Mouse (Mus musculus) forebrain, embryonic 13.5 days (tissue): ENCODE results near the gene Olfr16. TPM values are rescaled to one million over a fixed set of nuclear protein-coding genes. Genes with fewer than 3 reads are reported as not detected.

Experiments used
- ATAC-seq: fragments of 200-750 bp; cut with Nextera tagmentation; 2 replicates; pipeline ENCODE4 v1.8.0; 2017
- H3K27ac ChIP-seq: fragments of 300-500 bp; sonication (generic); 2 replicates; pipeline ENCODE4 v1.5.1; 2015; ENCODE audit warnings: inconsistent platforms, mild to moderate bottlenecking, moderate library complexity
- H3K27me3 ChIP-seq: fragments of 300-500 bp; sonication (generic); 2 replicates; pipeline ENCODE4 v1.6.1; 2015; ENCODE audit warnings: mild to moderate bottlenecking, inconsistent platforms
- H3K36me3 ChIP-seq: fragments of 300-500 bp; sonication (generic); 2 replicates; pipeline ENCODE4 v1.6.1; 2015; ENCODE audit warnings: mild to moderate bottlenecking, inconsistent platforms; ENCODE audit not compliant: poor library complexity, severe bottlenecking
- H3K4me1 ChIP-seq: fragments of 300-500 bp; sonication (generic); 2 replicates; pipeline ENCODE4 v1.6.1; 2015; ENCODE audit warnings: inconsistent platforms
- H3K4me2 ChIP-seq: fragments of 300-500 bp; sonication (generic); 2 replicates; pipeline ENCODE4 v1.6.1; 2015; ENCODE audit warnings: inconsistent platforms, mild to moderate bottlenecking, moderate library complexity
- H3K4me3 ChIP-seq: fragments of 300-500 bp; sonication (generic); 2 replicates; pipeline ENCODE4 v1.5.1; 2015; ENCODE audit warnings: mild to moderate bottlenecking, inconsistent platforms
- H3K9ac ChIP-seq: fragments of 300-500 bp; sonication (generic); 2 replicates; pipeline ENCODE4 v1.6.1; 2015; ENCODE audit warnings: mild to moderate bottlenecking, inconsistent platforms
- H3K9me3 ChIP-seq: fragments of 300-500 bp; sonication (generic); replicated peaks from 2 replicates; pipeline ENCODE4 v1.6.1; 2016; ENCODE audit warnings: inconsistent platforms
- WGBS: fragments of 180-500 bp; shearing (Covaris S2); methylation state at CpG from one replicate; pipeline ENCODE4 v1.1.7; 2015; 5-methylcytosine and 5-hydroxymethylcytosine counted together
- polyA plus RNA-seq: library from polyadenylated mRNA; unstranded; fragments of >200 nt; fragmentation: Nextera tagmentation; extraction: Ambion mirVana; gene quantifications from 2 replicates; pipeline ENCODE4 v1.2.1, GENCODE M21; 2015

Gene Olfr16
- not detected in 2 replicates for polyA plus RNA-seq

- H3K9ac ChIP-seq: no peak within 1 kb of the TSS
- H3K36me3 ChIP-seq: no peaks in the 10 kb centered on the region
- no peaks in the 10 kb centered on the region for H3K27me3 ChIP-seq
- H3K27ac ChIP-seq: no peak within 1 kb of the TSS
- no peak for ATAC-seq
- H3K4me1 ChIP-seq: no peaks in the 10 kb centered on the region
- no peaks in the 10 kb centered on the region for H3K9me3 ChIP-seq
- WGBS: 62% methylated on average over 1 of the region's 1 CpGs
- no peak within 1 kb of the TSS for H3K4me2 ChIP-seq
- no peak within 1 kb of the TSS for H3K4me3 ChIP-seq
These were observed at the start of gene Olfr16 for GRCm38 (mm10) chr1:172950160-172950559. Gene Olfr16, plus strand, starts transcription at chr1:172950409.

GRCm38 (mm10) chr1:172903313-172903712 lies 46.9 kb upstream of the Olfr16 start:
- H3K36me3 ChIP-seq: no peaks in the 10 kb centered on the region
- ATAC-seq: no peak
- no peaks in the 10 kb centered on the region for H3K9me3 ChIP-seq
- H3K27ac ChIP-seq: no peak overlapping the region
- no peaks in the 10 kb centered on the region for H3K27me3 ChIP-seq
- no peak overlapping the region for H3K9ac ChIP-seq
- no peak overlapping the region for H3K4me2 ChIP-seq
- no peak overlapping the region for H3K4me3 ChIP-seq
- no peaks in the 10 kb centered on the region for H3K4me1 ChIP-seq

GRCm38 (mm10) chr1:172917115-172917514 lies 33.1 kb upstream of the Olfr16 start:
- H3K27ac ChIP-seq: no peak overlapping the region
- H3K4me2 ChIP-seq: no peak overlapping the region
- H3K4me3 ChIP-seq: no peak overlapping the region
- H3K36me3 ChIP-seq: no peaks in the 10 kb centered on the region
- no peaks in the 10 kb centered on the region for H3K4me1 ChIP-seq
- WGBS: 83% methylated on average over 1 of the region's 1 CpGs
- ATAC-seq: no peak
- no peak overlapping the region for H3K9ac ChIP-seq
- no peaks in the 10 kb centered on the region for H3K27me3 ChIP-seq
- no peaks in the 10 kb centered on the region for H3K9me3 ChIP-seq

DNA sequence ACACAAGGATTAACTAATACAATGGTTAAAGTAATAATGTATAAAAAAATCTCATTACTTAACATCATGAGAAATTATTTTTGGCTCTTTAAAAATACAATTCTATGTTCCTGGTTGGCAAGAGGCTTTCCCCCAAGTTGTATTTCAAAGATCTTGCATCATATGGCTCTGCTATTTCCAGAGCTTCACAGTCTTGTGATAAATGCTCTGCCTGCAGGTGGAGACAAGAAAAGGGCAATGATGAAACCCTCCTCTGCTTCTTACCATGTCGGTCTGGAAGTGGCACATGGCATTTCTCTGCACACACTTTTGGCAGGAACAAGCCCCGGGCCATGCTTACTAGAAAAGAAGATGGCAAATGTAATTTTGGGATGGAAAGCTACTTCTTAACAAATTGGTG lies 31.8 kb upstream of the Olfr16 start:
- H3K36me3 ChIP-seq: no peaks in the 10 kb centered on the region
- no peak overlapping the region for H3K4me2 ChIP-seq
- H3K4me3 ChIP-seq: no peak overlapping the region
- 85% methylated on average over 2 of the region's 2 CpGs for WGBS
- no peak overlapping the region for H3K9ac ChIP-seq
- ATAC-seq: no peak
- no peaks in the 10 kb centered on the region for H3K4me1 ChIP-seq
- H3K27ac ChIP-seq: no peak overlapping the region
- no peaks in the 10 kb centered on the region for H3K9me3 ChIP-seq
- no peaks in the 10 kb centered on the region for H3K27me3 ChIP-seq

DNA sequence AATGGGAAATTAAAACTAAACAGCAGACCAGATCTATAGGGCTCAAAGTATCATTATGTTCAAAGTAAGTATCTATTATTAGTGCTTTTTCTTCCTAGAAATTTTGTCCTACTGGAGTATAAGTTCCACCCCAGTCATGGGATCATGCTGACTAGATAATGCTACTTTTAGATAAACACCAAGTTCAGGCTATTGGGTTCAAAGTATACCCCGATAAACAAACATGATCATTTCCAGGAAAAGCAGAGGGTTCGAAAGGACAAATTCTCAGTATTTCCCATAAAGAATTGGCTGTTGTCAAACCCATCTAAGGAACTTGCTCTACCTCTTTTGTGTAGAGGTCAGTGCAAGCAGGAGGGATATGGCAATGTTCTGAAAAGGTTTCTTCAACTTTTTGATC lies 18.0 kb upstream of the Olfr16 start:
- Histone ChIP-seq H3K36me3 (no peaks in the 10 kb centered on the region), H3K9ac (no peak overlapping the region), H3K9me3 (no peaks in the 10 kb centered on the region), H3K27ac (no peak overlapping the region), H3K27me3 (no peaks in the 10 kb centered on the region), H3K4me2 (no peak overlapping the region), H3K4me1 (no peaks in the 10 kb centered on the region), H3K4me3 (no peak overlapping the region)
- WGBS: 94% methylated on average over 2 of the region's 2 CpGs
- ATAC-seq: no peak

GRCm38 (mm10) chr1:172951171-172951720 lies 1.0 kb downstream of the Olfr16 start:
- no peaks in the 10 kb centered on the region for H3K9me3 ChIP-seq
- no peaks in the 10 kb centered on the region for H3K27me3 ChIP-seq
- H3K9ac ChIP-seq: no peak overlapping the region
- H3K4me3 ChIP-seq: no peak overlapping the region
- H3K27ac ChIP-seq: no peak overlapping the region
- ATAC-seq: no peak
- H3K4me1 ChIP-seq: no peaks in the 10 kb centered on the region
- H3K36me3 ChIP-seq: no peaks in the 10 kb centered on the region
- 79% methylated on average over 2 of the region's 2 CpGs for WGBS
- H3K4me2 ChIP-seq: no peak overlapping the region

GRCm38 (mm10) chr1:172955376-172955775 lies 5.2 kb downstream of the Olfr16 start:
- H3K4me2 ChIP-seq: no peak overlapping the region

DNA sequence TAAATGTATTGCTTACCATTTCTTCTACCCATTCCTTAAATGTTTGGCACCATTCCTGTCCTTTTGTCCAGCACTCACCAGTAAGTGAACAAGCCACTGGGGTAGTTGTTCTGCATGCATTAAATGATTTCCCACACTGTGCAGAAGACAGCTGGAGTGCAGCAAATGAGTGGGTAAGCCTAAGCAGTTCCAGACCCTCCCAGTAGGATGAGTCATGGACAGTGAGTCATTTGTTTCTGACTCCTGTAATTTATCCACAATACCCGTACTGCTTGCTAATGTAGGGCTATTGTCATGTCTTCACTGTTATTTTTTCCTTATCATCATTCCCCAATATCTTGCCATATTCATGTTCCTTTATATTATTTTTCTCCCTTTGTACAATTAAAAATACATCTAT lies 10.2 kb downstream of the Olfr16 start:
- Histone ChIP-seq H3K9ac (no peak overlapping the region), H3K27ac (no peak overlapping the region), H3K9me3 (no peaks in the 10 kb centered on the region), H3K4me2 (no peak overlapping the region), H3K27me3 (no peaks in the 10 kb centered on the region), H3K4me3 (no peak overlapping the region), H3K4me1 (no peaks in the 10 kb centered on the region), H3K36me3 (no peaks in the 10 kb centered on the region)
- no peak for ATAC-seq
- 62% methylated on average over 1 of the region's 1 CpGs for WGBS

More at GRCm38 (mm10) chr1:172955376-172955775, 5.2 kb downstream of the Olfr16 start:
- no peaks in the 10 kb centered on the region for H3K9me3 ChIP-seq
- H3K27ac ChIP-seq: no peak overlapping the region
- 69% methylated on average over 4 of the region's 4 CpGs for WGBS
- no peaks in the 10 kb centered on the region for H3K4me1 ChIP-seq
- H3K9ac ChIP-seq: no peak overlapping the region
- no peak overlapping the region for H3K4me3 ChIP-seq
- H3K27me3 ChIP-seq: no peaks in the 10 kb centered on the region
- ATAC-seq: no peak
- no peaks in the 10 kb centered on the region for H3K36me3 ChIP-seq

- Histone ChIP-seq H3K9me3 (no peaks in the 10 kb centered on the region), H3K36me3 (no peaks in the 10 kb centered on the region), H3K9ac (no peak overlapping the region), H3K27me3 (no peaks in the 10 kb centered on the region), H3K27ac (no peak overlapping the region), H3K4me2 (no peak overlapping the region), H3K4me1 (no peaks in the 10 kb centered on the region), H3K4me3 (no peak overlapping the region)
- ATAC-seq: no peak
- 81% methylated on average over 12 of the region's 12 CpGs for WGBS
These were observed 39.8 kb downstream of the Olfr16 start for GRCm38 (mm10) chr1:172989794-172990634.

GRCm38 (mm10) chr1:172990635-172991009 lies 40.4 kb downstream of the Olfr16 start:
- Histone ChIP-seq H3K4me2 (no peak overlapping the region), H3K9me3 (no peaks in the 10 kb centered on the region), H3K9ac (no peak overlapping the region), H3K4me1 (no peaks in the 10 kb centered on the region), H3K4me3 (no peak overlapping the region), H3K36me3 (no peaks in the 10 kb centered on the region), H3K27me3 (no peaks in the 10 kb centered on the region), H3K27ac (no peak overlapping the region)
- 80% methylated on average over 3 of the region's 3 CpGs for WGBS
- no peak for ATAC-seq
